Mouse (Mus musculus) heart, adult 2 months (tissue): ENCODE results near the gene Agtrap. TPM values are rescaled to one million over a fixed set of nuclear protein-coding genes. Genes with fewer than 3 reads are reported as not detected.

Experiments
- DNase-seq, 2 experiments: peaks; one replicate each; pipeline ENCODE4 v3.0.0; 2021
- H3K27ac ChIP-seq: fragments of 200-600 bp; 2 replicates; pipeline ENCODE4 v1.8.1; 2022
- H3K27me3 ChIP-seq: fragments of 200-500 bp; 2 replicates; pipeline ENCODE4 v1.6.1; 2012; ENCODE audit warnings: mild to moderate bottlenecking, low read length, inconsistent platforms, mixed read lengths; ENCODE audit not compliant: control insufficient read depth, insufficient read depth
- H3K36me3 ChIP-seq: fragments of 200-500 bp; 2 replicates; pipeline ENCODE4 v1.6.1; 2012; ENCODE audit warnings: low read length, inconsistent platforms; ENCODE audit not compliant: control insufficient read depth, insufficient read depth
- H3K4me1 ChIP-seq: fragments of 200-500 bp; 2 replicates; pipeline ENCODE4 v1.6.1; 2011; ENCODE audit warnings: low read length; ENCODE audit not compliant: control insufficient read depth, insufficient read depth
- H3K4me3 ChIP-seq: fragments of 200-600 bp; 2 replicates; pipeline ENCODE4 v1.8.1; 2022
- H3K79me2 ChIP-seq: fragments of 200-500 bp; replicated peaks from 2 replicates; pipeline ENCODE4 v1.6.1; 2012; ENCODE audit warnings: mild to moderate bottlenecking, inconsistent platforms, low read length, moderate library complexity, mixed read lengths; ENCODE audit not compliant: control insufficient read depth, insufficient read depth
- H3K9ac ChIP-seq: fragments of 200-500 bp; 2 replicates; pipeline ENCODE4 v1.6.1; 2012; ENCODE audit warnings: low read depth, mild to moderate bottlenecking, control low read depth, inconsistent platforms, low read length, mixed read lengths
- CTCF ChIP-seq: fragments of 200-600 bp; IDR thresholded peaks from 2 replicates; pipeline ENCODE4 v1.8.1; 2022; ENCODE audit warnings: antibody characterized with exemption, mild to moderate bottlenecking, moderate library complexity
- EP300 ChIP-seq: fragments of 200-500 bp; IDR thresholded peaks from 2 replicates; pipeline ENCODE4 v1.6.1; 2011; ENCODE audit warnings: low read depth, low read length, control low read depth; ENCODE audit not compliant: insufficient read depth
- POLR2A ChIP-seq: fragments of 200-500 bp; IDR thresholded peaks from 2 replicates; pipeline ENCODE4 v1.6.1; 2011; ENCODE audit warnings: mild to moderate bottlenecking, low read depth, low read length, control low read depth; ENCODE audit not compliant: insufficient read depth
- WGBS: fragments of 180-500 bp; shearing (Covaris S2); methylation state at CpG from one replicate; pipeline ENCODE4 v1.1.7; 2018; 5-methylcytosine and 5-hydroxymethylcytosine counted together
- intact Hi-C: fragments of 180-260 bp; cut with DNase I; formaldehyde crosslinking; loops from one replicate; pipeline ENCODE4 v1.15.1; 2025
- polyA plus RNA-seq: library from polyadenylated mRNA; depleted of rRNA; stranded (reverse); fragments of >200 nt; gene quantifications from 2 replicates; pipeline ENCODE4 v1.2.3, GENCODE M21; 2012
- total RNA-seq, 2 experiments: library from RNA; stranded (reverse); gene quantifications; 2 replicates each; pipeline ENCODE4 v1.2.3; 2021

Agtrap gene
- total and polyA plus RNA-seq, 3 experiments = 38.3 to 47.1 (median 40.2) TPM

DNA sequence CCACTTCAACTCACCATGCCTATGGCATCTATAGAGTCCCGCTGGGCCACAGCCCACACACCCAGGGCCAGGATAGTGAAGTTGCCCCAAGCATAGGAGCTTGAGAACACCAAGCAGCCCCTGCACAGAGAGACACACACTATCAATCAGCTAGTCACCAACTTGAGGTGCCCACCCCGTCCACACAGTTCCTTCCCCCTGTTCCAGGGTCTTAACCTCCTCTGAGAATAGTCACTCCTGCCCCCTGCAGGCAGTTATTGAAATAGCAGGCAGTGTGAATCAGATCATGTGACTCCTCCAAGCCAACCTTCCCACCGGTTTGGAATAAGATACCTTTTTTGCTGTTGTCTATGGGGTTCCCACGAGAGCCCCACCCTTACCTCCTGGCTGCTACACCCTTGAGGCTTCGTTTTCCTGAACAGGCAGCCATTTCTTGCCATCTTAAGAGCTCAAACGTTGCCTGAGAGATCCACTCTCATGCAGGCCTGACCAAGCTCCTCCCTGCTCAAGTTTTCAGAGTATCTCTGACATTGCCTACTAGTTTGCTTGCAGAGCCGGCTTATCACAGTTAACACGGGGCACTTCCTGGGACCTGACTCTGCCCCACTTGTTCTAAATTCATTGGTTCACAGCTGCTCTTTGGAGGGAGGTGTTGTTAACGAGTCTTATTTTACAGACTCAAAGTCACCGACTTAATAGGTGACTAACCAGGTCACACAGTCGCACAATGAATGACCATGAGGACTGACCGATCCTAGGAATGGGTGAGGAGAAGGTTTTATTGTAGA is 5.4 kb downstream of the Agtrap start:
- peak; percentile 64 to 68 for DNase-seq
- Histone ChIP-seq H3K27ac (peak overlapping the region; percentile 38), H3K4me1 (peaks cover 25% of the 10 kb centered on the region), H3K36me3 (no peaks in the 10 kb centered on the region; the same call in 1 of the 2 replicates), H3K79me2 (no peaks in the 10 kb centered on the region), H3K4me3 (no peak overlapping the region), H3K9ac (no peak overlapping the region), H3K27me3 (no peaks in the 10 kb centered on the region)
- TF ChIP-seq EP300 (no peak), CTCF (peak; percentile 86), POLR2A (no peak)
- WGBS = 54% methylated on average over 12 of the region's 12 CpGs
- intact Hi-C loops = loop anchor here (2.0 kb wide), 1 partner anchor 44 kb away; the partner anchor contains the start of genes Clcn6 and Mthfr

DNA sequence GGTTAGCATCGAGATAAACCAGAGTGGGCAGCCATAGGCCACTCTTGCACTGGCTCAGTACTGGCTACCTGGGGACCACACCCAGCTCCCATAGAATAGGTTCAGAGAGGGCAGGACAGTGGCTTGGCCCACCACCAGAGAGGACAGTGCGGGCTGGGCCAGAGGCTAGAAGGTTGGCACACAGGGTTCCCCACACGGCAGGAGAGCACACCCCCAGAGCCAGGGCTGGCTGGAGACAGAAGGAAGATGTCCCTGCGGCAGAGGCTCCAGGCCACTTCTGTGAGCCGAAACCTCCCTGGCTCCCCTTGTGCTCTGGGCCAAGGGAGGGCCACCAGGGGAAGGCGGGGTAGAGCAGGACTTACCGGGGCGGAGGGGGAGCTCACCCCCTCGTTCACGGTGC is 6.6 kb downstream of the Agtrap start:
- H3K9ac ChIP-seq = no peak overlapping the region
- no peak for DNase-seq
- WGBS = 92% methylated on average over 10 of the region's 10 CpGs
- intact Hi-C loops = no loop called here
- TF ChIP-seq EP300 (no peak), CTCF (no peak), POLR2A (no peak)
- no peaks in the 10 kb centered on the region for H3K79me2 ChIP-seq
- no peak overlapping the region for H3K27ac ChIP-seq
- H3K27me3 ChIP-seq = no peaks in the 10 kb centered on the region
- H3K4me1 ChIP-seq = peaks cover 17% of the 10 kb centered on the region
- H3K36me3 ChIP-seq = no peaks in the 10 kb centered on the region; the same call in 1 of the 2 replicates
- H3K4me3 ChIP-seq = no peak overlapping the region

DNA sequence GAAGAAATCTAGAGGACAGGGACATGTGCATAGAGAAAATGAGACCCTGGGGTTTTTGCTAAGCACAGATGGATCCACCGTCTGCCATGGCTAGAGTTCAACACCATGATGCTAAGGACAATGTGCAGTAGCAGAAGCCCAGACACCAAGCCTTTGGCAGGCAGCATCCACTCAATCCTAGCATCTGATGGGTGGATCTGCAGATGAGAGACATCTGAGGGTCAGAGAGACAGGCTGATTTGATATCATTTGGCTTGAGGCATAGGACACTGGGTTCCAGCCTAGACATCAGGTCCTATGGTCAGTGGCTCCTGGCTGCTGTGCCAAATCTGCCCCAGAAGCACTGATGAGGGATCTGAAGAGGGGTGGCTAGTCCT is 7.2 kb downstream of the Agtrap start:
- DNase-seq = no peak
- H3K36me3 ChIP-seq = no peaks in the 10 kb centered on the region; the same call in 1 of the 2 replicates
- H3K4me1 ChIP-seq = peaks cover 13% of the 10 kb centered on the region
- intact Hi-C loops = no loop called here
- no peak overlapping the region for H3K4me3 ChIP-seq
- 82% methylated on average over 1 of the region's 1 CpGs for WGBS
- no peak overlapping the region for H3K27ac ChIP-seq
- no peak overlapping the region for H3K9ac ChIP-seq
- no peak for TF ChIP-seq CTCF
- no peak for TF ChIP-seq EP300
- no peak for TF ChIP-seq POLR2A
- H3K27me3 ChIP-seq = no peaks in the 10 kb centered on the region
- H3K79me2 ChIP-seq = no peaks in the 10 kb centered on the region

DNA sequence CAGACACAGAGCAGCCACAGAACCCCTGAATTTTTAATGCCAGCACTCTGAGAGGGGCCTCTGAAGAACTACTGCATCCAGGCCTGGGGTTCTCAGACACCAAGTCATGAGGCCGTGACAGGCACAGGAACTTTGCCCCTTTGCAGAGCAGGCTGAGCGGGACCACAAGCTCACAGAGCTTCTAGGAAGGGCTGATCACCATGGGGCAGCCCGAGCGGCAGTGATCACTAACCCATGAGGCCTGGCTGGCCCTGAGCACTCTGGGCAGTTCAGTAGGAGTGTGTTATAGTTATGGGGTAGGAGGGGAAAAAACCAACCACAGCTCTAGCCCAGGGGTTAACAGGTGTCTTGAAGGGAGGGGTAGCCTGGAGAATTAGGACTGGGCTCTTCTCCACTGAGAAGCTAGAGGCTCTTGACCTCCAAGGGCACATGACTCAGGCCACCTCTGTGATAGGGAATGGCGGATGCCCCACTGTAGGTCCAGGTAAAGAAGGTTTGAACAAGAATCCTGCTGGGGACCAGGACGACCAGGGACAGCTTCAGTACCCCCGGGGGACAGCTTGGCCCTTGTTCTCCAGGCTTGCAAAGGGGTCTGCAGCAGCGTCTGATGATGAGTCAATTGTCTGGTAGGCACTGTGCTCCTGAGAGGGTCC is 7.8 kb downstream of the Agtrap start:
- Histone ChIP-seq H3K9ac (no peak overlapping the region), H3K36me3 (no peaks in the 10 kb centered on the region; the same call in 1 of the 2 replicates), H3K79me2 (no peaks in the 10 kb centered on the region), H3K4me1 (peaks cover 11% of the 10 kb centered on the region), H3K27ac (no peak overlapping the region), H3K4me3 (no peak overlapping the region), H3K27me3 (no peaks in the 10 kb centered on the region)
- intact Hi-C loops = no loop called here
- TF ChIP-seq EP300 (no peak), CTCF (no peak), POLR2A (no peak)
- 93% methylated on average over 8 of the region's 8 CpGs for WGBS
- DNase-seq = no peak

DNA sequence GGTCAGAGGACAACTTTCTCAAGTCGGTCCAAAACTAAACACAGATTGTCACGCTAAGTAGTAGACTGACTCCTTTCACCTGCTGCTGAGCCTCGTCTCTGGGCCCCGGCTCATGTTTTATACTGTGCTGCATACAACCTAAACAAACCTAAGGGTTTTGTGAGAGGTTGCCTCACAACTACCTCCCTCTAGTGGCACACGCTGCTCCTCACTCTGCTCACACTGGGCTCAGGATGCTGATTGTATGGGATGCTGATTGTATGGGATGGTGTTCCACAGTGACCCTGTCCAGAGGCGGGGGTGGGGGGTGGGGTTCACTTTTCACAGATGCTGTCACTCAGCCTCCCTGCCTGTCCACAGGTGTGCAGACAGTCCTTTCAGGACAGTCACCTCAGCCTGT is 8.6 kb downstream of the Agtrap start:
- peaks cover 8% of the 10 kb centered on the region for H3K4me1 ChIP-seq
- H3K79me2 ChIP-seq = no peaks in the 10 kb centered on the region
- H3K27me3 ChIP-seq = no peaks in the 10 kb centered on the region
- TF ChIP-seq POLR2A (no peak), CTCF (peak; percentile 16)
- H3K27ac ChIP-seq = no peak overlapping the region
- WGBS = 69% methylated on average over 6 of the region's 6 CpGs
- no peak overlapping the region for H3K9ac ChIP-seq
- H3K4me3 ChIP-seq = no peak overlapping the region
- DNase-seq = no peak
- intact Hi-C loops = no loop called here
- H3K36me3 ChIP-seq = no peaks in the 10 kb centered on the region; the same call in 1 of the 2 replicates

DNA sequence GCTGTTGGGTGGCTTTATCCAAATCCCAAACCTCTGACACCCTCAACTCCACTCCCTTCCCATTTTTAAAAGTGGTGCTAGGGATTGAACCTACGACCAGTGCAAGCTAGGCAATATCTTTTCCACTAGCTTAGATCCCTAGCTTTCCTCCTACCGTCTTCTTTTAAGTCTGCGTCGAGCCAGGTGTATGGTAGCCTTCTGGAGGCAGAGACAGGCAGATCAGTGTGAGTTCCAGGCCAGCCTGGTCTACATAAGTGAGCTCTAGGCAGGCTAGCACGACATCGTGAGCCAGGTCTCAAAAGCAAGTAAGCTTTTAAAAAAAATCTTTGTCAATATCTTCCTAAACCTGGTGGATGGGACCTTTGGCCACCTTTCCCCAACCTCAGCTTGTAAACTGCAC is 11.9 kb downstream of the Agtrap start:
- 89% methylated on average over 6 of the region's 6 CpGs for WGBS
- intact Hi-C loops = no loop called here
- Histone ChIP-seq H3K36me3 (no peaks in the 10 kb centered on the region), H3K9ac (no peak overlapping the region), H3K4me1 (no peaks in the 10 kb centered on the region), H3K27me3 (no peaks in the 10 kb centered on the region), H3K79me2 (no peaks in the 10 kb centered on the region), H3K4me3 (no peak overlapping the region), H3K27ac (no peak overlapping the region)
- no peak for DNase-seq
- no peak for TF ChIP-seq CTCF
- no peak for TF ChIP-seq POLR2A
- no peak for TF ChIP-seq EP300
